Mouse (Mus musculus): ENCODE results near the gene Prph2.

The Prph2 gene

DNA sequence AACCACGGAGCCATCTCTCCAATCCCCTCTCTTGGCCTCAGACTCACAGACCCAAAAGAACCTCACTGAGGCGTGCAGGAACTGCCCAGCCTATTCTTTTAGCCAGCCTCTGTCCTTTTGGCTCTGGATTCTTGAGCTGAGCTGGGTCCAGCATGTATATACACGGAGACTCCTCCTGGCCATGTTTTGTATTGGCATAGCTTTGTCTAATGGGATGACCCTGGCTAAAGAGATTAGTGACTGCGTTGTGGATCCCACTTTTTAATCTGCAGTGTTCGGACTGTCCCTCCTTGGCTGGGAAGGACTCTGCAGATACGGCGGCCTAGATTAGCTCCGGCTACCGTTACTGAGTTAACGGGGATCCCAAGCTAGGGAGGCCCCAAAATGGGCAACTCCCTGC, at the start of gene Prph2:
Gene Prph2 (plus strand): TSS at position 274 of the 400 bp plus-strand sequence.
- no peak for DNase-seq (ENCODE audit: low spot score)

DNA sequence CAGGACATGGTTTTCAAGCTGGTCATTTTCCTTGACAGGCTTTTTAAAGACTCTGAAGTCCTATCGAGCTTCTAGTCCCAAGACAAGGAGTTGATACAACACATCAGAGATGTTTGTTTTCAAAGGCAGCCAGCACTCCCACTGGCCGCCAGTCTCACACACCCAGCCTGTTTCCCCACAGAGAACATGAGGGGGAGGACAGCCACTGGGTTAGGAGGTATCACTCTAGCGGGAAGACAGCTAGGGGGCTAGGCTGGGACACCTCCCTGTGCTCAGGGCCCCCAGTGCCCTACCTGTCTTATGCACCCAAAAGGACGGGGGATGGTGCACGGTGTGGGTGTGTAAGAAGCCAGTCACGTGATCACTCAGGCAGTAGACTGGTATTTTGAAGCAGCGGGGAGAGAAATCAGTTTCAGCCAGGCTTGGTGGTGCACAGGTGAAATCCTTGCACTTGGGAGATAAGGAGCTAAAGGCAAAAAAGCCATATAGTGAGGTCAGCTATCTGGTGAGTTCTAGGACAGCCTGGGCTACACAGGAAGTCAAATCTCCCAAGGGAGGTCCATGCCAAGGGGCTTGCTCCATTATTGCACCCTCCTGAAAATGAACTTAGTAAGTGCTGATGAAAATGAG, 45.6 kb upstream of the Prph2 start:
- DNase-seq (ENCODE audit: low spot score): no peak

DNA sequence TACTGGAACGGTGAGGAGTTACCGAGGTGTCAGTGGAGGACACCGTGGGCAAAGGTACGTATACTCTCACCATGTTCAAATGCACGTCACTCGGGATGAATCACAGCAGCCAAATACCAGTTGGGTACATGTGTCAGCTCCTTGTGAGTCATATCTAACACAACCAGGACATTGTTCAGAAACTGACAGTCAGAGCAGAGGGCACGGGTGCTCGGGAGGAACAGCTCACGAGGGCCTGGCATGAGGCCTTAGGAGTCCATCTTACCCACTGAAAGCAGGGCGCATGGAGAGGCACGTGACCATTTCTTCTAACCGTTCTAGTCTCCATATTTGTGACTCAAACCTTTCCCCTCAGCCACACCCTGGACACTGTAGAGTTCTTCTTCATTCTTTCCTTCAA, 43.4 kb upstream of the Prph2 start:
- no peak for DNase-seq (ENCODE audit: low spot score)

DNA sequence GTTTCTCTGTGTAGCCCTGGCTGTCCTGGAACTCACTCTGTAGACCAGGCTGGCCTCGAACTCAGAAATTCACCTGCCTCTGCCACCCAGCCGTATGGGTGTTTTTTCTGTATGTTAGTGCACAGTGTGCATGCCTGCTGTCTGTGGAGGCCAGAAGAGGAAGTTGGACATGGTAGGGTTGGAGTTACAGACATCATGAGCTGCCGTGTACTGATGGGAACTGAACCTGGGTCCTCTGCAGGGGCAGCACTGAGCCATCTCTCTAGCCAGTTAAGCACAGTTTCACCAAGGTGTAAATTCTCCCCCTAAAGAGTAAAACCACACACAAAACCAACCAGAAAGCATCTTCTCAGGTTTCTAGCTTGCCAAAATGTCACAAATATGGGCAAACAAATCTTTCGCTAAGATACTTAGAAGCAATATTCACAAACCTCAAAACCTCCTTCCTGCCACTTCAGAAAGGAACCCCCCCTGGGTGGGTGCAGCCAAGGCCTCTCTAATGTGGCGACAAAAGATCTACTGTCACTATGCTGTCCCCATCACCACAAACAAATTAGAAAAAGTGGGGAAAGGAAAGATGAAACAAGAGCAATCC, 40.0 kb upstream of the Prph2 start:
- DNase-seq (ENCODE audit: low spot score): no peak

DNA sequence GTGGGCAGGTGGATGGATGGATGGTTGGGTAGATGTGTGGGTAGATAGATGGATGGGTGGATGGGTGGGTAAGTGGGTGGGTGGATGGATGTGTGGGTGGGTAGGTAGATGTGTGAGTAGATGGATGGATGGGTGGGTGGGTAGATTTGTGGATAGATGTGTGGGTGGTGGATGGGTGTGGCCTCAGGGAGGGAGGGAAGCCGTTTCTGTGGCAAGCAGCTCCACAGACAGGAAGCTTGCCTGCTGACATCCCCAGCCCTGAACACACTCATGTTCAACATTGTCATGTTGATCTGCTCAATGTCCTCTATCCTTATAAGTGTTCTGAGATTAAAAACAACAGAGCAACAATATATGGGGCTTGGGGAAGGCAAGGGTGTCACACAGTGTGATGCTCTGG, 39.3 kb upstream of the Prph2 start:
- DNase-seq (ENCODE audit: low spot score): no peak

DNA sequence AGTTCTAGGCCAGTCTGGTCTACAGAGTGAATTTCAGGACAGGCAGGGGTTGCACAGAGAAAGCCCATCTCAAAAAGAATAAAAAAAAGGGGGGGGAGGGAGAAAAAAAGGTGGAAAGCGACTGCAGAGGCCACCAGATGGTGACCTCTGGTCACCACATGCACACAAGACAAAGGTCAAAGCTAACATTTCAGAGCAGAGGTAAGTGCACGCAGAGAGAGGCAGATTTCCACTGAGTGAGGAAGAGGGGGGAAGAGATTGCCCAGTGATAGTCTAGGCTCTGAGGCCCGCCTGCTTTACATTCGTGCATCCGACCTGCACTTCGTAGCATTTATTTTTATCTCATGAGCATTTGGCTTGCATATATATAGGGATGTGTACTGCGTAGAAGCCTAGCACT, 37.5 kb upstream of the Prph2 start:
- no peak for DNase-seq (ENCODE audit: low spot score)

DNA sequence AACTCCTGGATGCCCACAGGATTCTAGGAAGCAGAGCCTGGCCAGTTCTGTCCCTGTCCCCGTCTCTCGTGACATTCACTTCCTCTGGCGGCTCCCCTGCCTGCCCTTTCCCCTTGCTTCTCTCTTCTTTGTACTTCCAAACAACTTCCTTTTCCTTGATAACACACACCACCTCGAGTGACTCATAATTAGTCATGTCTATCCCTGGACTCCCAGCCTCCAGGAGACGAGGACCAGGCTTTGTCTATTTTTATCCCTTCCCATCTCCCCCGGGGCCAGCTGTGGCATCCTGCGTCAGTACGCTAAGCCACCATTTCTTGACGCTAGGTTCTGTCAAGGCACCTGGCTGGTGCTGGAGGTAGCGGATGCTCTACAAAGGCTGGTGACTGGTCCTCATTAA, 36.1 kb upstream of the Prph2 start:
- DNase-seq (ENCODE audit: low spot score): no peak

DNA sequence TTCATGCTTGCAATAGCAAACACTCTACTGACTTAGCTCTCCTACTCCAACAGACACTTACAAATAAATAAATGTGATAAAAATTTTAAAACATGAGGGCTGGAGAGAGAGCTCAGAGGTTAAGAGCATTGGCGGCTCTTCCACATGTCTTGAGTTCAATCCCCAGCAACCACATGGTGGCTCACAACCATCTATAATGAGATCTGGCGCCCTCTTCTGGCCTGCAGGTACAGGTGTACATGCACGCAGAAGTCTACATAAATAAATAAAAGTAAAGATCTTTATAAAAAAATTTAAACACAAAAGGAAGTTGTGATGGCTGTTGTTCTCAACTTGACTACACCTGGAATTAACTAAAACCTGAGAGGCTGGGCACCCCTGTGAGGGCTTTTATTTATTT, 34.6 kb upstream of the Prph2 start:
- DNase-seq (ENCODE audit: low spot score): no peak

DNA sequence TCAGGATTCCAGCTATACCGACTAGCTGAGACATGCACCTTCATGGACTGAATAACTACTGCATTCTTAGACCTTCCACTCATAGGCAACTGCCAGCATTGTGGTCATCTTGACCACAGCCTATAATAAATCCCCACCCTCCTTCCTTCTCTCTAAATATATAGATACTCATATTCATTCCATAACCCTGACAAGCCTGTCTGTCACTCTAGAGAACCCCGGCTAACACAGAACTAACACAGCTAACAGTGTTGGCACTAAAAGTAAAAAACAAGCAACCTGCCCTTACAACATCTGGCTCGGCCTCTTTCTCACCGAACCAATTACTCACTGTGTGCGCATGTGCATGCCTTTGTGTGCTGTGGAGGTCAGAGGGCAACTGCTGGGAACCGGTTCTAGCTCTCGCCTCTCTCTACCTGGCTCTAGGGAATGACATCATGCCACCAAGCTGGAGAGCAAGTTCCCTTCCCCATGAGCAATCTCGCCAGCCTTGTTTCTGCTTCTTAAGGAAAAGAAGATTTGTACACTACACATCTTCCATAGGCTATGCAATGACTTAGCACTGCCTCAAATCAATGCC, 33.8 kb upstream of the Prph2 start:
- no peak for DNase-seq (ENCODE audit: low spot score)

DNA sequence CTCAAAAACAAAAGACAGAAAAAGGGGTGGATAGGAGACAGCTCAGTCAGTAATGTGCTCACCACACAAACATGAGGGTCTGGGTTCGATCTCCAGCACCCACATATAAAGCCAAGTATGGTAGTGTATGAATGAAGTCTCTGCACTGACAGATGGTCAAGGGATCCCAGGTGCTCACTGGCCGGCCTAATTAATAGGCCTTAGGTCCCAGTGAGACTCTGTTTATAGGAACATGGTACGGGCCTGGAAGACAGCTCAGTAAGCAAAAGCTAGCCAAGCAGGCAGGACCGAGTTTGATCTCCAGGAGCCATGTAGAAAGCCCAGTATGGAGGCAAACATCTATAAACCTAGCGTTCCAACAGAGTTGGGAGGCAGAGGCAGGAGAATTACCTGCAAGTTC, 33.2 kb upstream of the Prph2 start:
- DNase-seq (ENCODE audit: low spot score): no peak

DNA sequence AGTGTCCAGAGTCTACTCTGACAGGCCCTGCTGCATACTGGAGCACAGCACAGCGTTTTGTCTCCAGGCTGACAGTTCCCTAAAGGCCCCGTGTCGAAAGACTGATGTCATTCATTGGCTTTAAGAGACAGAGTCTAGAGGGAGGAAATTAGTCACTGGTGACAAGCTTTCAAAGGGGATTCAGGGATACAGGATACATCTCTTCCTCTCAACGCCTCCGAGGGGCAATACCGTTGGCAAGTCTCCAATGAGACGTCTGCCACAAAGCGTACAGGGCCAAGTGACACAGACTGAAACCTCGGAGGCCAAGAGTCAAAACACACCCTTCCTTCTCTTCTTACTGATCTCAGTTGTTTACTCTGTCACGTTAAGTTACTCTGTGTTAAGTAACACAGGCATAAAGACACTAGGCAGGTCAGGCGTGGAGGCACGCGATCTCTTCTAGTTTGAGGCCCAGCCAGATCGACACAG, 30.4 kb upstream of the Prph2 start:
- DNase-seq (ENCODE audit: low spot score): no peak

DNA sequence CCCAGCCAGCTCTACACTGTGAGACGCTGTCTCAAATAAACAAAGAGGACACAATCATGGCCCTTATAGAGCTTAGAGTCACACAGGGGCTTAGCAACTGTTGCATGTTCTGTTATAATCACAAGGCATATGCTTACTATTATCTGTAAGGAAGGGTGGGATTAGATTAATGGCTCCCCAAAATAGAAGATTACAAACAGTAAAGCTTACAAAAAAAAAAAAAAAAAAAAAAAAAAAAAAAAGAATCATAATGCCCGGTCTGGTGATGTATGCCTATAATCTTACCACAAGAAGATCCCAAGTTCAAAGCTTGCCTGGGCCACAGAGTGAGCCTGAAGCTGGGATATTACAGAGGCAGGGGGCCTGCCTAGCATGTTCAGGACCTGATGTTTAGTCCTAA, 29.9 kb upstream of the Prph2 start:
- DNase-seq (ENCODE audit: low spot score): no peak

DNA sequence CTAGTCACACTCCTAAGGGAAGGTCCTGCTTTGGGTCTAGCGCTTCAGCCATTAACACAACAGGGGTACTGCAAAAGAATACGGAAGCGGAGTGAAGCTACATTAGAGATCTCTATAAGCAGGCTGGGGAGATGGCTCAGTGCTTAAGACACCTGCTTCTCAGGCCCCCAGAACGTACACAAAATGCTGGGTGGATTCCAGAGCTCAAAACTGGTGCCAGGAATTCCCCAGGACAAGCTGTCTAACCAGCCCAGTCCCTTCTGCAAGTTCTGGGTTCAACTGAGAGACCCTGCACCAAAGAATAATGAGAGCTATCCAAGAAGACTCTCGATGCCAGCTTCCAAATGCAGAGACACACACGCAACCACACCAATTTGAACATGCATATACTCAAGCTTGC, 28.5 kb upstream of the Prph2 start:
- no peak for DNase-seq (ENCODE audit: low spot score)

DNA sequence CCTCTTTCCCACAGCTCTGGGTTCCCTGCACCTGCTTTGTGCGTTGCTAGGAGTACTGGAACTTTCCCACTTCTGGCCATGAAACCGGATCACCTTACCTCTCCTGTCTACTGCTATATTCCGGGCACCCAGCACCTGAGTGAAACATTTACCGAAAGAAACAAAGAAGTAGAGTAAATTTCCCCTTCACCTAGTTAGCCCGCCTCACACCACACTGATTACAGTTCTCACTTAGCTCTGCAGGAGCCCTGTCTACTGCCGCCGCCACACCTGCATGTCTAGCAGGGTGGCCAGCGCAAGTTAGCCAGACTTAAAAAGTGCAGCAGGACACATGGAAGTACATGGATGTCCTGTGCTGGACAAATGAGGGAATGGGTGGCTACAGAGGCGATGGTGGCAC, 27.2 kb upstream of the Prph2 start:
- DNase-seq (ENCODE audit: low spot score): no peak

DNA sequence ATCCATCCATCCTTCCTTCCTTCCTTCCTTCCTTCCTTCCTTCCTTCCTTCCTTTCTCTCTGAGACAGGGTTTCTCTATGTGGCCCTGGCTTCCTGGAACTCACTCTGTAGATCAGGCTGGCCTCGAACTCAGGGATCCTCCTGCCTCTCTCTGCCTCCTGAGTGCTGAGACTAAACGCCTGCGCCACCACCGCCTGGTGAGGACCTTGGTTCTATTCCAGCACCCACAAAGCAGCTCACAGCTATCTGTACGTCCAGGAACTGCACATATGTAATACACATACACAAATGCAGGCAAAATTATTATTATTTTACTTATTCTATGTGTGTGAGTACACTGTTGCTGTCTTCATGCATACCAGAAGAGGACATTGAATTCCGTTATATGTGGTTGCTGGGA, 25.5 kb upstream of the Prph2 start:
- DNase-seq (ENCODE audit: low spot score): no peak

DNA sequence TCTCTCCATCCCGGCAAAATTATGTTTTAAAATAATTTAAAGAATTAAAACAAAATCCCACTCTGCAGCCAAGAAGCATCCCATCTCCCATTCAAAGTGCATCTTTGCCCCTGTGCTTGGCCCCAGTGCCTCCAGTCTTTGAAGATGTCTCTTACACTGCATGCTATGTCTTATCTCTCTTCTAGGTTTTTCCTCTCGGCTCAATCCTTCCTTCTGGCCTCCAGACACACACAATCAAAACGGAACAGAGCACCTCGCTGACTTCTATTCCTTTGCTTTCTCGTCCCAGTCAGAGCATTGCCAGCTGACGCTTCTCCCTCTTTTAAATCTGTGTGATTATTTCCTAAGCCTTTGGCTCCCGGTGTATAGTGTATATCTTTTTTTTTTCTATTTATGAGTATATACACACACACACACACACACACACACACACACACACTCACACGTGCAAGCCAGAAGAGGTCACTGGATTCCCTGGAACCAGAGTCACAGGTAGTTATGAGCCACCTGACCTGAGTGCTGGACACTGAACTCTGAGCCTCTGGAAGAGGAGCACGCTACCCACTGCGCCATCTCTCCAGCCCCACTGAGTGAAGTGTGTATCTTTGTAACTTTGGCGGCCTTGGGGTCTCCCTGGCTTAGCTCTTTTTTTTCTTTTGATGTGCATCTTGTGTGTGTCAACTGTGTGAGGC, 24.9 kb upstream of the Prph2 start:
- DNase-seq (ENCODE audit: low spot score): no peak

DNA sequence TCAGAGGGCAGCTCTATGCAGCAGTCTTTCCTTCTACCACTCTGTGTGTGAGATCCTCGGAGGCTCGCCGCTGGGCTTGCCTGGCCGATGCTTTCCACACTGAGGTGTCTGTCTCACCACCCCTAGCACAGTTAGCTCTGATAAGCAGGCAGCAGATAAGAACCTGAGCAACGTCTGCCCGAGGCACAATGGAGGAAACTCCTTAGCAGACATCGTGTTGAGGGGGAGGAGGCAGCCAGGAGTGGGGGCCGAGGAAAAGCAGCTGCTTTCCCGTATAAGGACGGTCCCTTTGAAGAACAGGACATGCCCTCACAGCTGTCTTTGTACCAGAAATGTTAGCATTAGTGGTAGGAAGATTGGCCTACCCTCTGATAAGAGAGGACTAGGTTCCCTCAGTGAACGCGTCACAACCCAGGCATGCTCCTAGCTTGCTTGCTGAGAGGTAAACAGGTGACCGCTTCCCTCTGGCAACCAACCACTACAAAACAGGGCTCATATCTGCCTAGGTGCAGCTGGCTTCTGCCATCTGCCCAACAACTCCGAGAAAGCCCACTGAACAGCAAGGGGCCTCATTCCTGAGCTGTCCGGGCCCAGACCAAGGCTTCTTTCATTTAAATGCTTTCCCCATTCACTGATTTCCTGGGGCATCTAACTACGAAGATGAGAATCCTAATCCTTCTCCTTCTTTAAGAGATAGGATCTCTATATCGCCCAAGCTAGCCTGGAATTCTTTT, 24.2 kb upstream of the Prph2 start:
- DNase-seq (ENCODE audit: low spot score): no peak

DNA sequence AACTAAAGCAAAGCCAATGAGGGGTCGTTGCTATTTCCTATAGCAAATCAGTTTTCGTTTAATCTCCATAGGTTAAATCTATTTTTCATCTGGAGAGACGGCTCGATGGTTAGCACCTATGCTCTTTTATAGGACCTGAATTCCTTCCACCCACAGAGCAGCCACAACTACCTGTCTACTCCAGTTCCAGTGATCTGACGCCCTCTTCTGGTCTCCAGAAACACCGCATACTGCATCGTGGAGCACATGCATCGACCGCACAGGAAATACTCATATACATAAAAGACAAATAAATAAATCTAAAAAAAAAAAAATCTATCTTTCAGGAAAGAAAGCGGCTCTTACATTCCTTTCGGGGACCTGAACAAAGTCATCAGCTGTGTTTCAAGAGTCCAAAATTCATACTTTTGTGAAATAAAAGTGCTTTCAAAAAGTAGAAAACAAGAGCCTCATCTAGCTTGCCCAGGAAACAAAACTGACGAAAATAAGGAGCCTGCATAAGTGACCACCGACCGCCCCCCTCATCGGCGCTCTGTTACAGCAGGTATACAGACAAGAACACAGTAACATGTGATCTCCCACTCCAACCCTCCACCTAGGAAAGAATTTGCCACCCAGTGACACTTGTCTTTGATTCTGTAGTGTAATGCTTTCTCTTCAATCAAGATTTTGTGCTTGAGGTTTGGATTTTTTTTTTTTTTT, 21.6 kb upstream of the Prph2 start:
- DNase-seq (ENCODE audit: low spot score): no peak

DNA sequence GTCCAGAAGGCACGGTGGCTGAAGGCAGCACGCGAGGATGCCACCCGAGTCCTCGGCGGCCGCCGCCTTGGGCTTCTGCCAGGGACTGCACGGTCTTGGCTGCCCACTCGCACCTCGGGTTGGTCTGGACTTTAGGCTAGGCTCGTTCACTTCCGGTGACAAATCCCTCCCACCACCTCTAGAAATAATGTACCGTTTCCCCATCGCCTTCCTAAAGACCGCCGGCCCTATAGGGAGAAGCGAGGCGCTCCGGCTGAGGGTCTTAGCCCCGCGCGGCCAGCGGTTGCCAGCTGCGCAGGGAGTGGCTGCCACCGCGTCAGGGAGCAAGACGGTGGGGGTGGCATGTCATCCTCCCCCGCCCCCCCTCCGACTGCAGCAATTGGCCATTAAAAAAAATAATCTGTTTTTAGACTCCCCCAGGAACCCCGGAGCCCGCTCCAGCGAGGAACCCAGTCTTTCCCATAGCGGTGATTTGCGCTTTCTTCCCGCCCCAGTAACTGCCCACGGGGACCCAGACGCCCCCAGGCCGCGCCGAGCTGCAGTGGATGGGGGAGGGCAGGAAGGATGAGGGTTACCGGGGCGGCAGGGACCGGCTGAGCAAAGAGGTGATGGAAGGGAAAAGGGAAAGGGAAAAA, 20.7 kb upstream of the Prph2 start:
- DNase-seq (ENCODE audit: low spot score): peak; percentile 64

DNA sequence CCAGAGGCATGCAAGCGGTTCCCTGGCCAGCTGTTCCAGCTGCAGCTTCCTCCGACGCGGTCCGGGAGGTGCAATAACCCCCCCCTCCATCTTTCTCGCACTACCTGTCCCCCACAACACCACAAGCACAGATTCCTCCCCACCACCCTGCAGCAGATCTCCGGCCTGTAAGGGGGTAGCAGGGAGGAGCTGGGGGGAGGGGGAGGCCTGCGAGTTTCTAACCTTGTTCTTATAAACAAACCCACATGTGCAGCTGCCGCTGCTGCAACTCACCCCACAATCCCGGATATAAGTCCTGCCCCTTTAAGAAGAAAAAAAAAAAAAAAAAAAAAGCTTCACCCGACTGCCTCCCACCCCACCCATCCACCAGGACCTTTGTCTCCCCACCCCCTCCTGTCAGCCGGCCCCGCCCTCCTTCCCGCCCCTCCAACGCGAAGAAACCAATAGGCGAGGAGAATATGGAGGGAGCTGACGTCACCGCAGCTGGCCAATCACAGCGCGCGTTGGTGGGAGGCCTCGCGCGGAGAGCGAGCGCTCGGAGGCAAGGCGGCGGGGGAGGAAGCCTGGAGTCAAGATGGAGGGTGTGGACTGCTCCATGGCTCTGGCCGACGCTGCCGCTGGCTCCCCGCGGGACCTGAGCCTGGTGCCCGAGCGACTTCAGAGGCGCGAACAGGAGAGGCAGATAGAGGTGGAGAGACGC, 20.0 kb upstream of the Prph2 start, which contains the start of gene Tbcc:
Gene Tbcc (plus strand): TSS at position 569 of the 700 bp plus-strand sequence.
- DNase-seq (ENCODE audit: low spot score): peak; percentile 92

Data from urinary bladder, postnatal 25 days (tissue).